Mouse (Mus musculus) left cerebral cortex, postnatal 36 days (tissue): ENCODE data around the gene Rasgrp3. TPM values are rescaled to one million over a fixed set of nuclear protein-coding genes. Genes with fewer than 3 reads are reported as not detected.

Experiments used
- total RNA-seq, 2 experiments: library from RNA; stranded (reverse); gene quantifications; 2 replicates each; pipeline ENCODE4 v1.2.3; 2021

Gene Rasgrp3
- total RNA-seq, 2 experiments from 2014 or later = 9.0 to 9.9 TPM

Other genes starting within 250 kb of the Rasgrp3 start
- gene Fam98a, start 116.0 kb downstream of the Rasgrp3 start, total RNA-seq = 10 to 100 TPM; 41.8 to 42.2 TPM